Mouse (Mus musculus) lung, adult 2 months (tissue): ENCODE data around the gene Asb16.

Experiments
- CTCF ChIP-seq: fragments of 200-500 bp; IDR thresholded peaks from 2 replicates; pipeline ENCODE4 v1.5.1; 2011; ENCODE audit warnings: mild to moderate bottlenecking, low read length, control low read depth; ENCODE audit not compliant: insufficient read depth
- POLR2A ChIP-seq: fragments of 200-500 bp; IDR thresholded peaks from 2 replicates; pipeline ENCODE4 v1.6.1; 2011; ENCODE audit warnings: low read depth, mild to moderate bottlenecking, control low read depth, low read length, borderline replicate concordance; ENCODE audit errors: extremely low read depth

- TF ChIP-seq CTCF (no peak), POLR2A (no peak; the same call in 1 of the 2 replicates)
Measured at GRCm38 (mm10) chr11:102284501-102285094, 16.1 kb downstream of the Asb16 start, which contains the start of gene Tmub2.
